Mouse (Mus musculus) kidney, adult 18-20 months (tissue): ENCODE measurements at regions not wholly inside any gene's neighbourhood (a gene's known extent, or its start where the extent isn't known, plus 50 kb on each side); places are given as distances from the start of the nearest gene placed in this dataset.

Experiments
- DNase-seq: peaks from one replicate; pipeline ENCODE4 v3.0.0; 2021

DNA sequence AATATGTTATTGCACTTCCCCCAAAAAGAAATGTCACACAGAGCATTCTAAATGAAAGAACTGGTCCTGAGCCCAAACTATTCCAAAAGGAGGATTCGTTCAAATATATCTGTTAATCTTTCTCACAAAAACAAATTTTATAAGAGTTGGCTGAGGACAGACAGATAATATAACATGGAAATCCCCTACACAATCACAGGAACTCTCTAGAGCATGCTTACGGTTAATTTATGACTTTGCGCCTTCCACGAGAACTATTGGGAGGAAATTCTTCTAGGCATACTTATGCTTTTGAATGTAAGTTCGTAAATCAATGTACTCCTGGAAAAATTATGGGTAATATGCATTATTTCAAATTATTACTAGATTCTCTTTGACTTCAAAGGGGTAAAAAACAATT lies 144.1 kb upstream of the Gimd1 start:
- no peak for DNase-seq

GRCm38 (mm10) chr3:132506095-132506494 lies 123.5 kb upstream of the Gimd1 start:
- DNase-seq, result peak; percentile 47

- DNase-seq, result no peak
Measured at GRCm38 (mm10) chr3:132510240-132510639, 119.4 kb upstream of the Gimd1 start.

DNA sequence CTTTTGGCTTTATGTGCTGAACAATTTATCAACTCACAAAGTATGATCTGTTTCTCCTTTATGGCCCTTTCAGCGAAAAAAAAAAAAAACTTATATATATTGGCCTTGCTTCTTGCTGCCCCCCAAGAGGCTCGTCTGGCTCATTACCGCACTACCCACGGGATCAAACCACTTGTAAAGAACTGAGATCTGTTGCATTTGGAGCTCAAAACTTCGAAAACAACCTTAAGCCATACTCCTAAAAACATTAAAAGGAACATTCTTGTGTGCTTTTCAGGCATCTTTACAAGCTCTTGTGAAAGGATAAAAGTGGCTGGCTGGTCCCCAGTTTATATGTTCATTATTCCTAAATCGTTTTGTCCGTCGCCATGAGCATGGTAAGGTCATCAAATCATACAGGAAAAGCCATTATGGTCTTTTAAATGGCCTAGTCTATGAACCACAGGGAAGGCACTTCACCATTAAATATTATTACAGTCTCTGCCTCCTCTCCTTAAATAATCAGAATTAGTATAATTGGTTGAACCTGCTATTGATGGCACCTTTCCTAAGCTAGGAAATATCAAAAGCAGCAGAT lies 117.0 kb upstream of the Gimd1 start:
- DNase-seq, result no peak

GRCm38 (mm10) chr3:132533323-132533904 lies 96.2 kb upstream of the Gimd1 start:
- no peak for DNase-seq

DNA sequence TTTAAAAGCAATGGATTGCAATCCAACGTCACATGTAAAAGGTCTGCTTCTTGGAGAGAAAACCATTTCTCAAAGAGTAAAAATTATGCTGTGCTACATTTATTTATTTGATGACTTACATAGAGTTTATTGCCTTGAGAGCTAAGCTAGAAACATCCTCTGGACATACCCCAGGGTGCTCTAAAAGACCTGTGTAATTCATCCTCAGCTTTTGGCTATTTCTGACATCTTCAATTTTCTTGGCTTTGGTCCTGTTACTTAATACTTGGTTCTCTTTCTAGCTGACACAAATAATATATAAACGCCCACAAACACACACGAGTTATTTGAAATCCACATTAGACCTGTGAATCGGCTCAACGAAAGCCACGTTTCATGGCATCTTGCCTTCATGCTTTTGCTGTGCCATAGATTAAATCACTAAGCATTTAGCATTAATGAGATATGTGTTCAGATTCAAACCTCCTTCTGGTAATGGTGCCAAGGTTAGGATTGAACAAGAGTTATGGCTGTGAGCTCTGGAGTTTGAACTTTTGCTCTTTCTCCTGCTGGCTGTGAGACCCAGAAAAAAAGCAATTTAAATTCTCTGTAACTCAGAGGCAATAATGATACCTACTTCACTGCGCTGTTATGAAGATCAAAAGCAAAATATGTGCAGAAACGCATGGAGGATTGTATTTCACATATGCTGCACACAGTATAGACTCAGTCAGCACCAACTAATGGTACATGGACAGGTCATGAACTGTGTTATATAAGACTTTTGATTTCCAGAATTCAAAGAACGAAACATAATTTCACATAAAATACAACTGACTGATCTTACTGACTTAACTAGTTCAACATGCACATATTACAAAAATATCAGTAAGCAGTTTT lies 89.6 kb upstream of the Gimd1 start:
- DNase-seq, result no peak

GRCm38 (mm10) chr3:132551238-132551808 lies 78.3 kb upstream of the Gimd1 start:
- DNase-seq, result no peak

DNA sequence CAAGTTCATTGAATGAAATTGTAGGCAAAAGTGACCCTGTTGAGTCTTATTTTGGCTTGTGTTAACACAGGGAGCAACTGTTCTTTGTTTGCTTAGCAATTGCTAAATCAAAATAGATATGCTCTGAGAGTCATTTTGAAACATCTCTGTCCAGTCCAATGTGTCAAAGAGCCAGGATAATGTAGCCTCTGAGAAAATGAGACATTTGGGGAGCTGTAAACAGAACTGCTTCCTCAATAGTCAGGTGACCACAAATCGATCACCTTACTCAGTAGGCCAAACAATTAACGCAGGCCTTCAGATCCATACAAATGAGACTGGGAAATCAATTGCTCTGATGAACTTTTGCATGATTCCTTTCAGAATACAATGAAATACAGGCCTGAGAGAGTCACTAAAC lies 63.9 kb upstream of the Gimd1 start:
- no peak for DNase-seq

GRCm38 (mm10) chr3:132566301-132566700 lies 63.3 kb upstream of the Gimd1 start:
- DNase-seq, result no peak
